Mouse (Mus musculus): Measurements from ENCODE around the gene Itgam.
A peak's percentile ranks its signal among the peaks of the same experiment; 100 is the strongest.

Gene Itgam

DNA sequence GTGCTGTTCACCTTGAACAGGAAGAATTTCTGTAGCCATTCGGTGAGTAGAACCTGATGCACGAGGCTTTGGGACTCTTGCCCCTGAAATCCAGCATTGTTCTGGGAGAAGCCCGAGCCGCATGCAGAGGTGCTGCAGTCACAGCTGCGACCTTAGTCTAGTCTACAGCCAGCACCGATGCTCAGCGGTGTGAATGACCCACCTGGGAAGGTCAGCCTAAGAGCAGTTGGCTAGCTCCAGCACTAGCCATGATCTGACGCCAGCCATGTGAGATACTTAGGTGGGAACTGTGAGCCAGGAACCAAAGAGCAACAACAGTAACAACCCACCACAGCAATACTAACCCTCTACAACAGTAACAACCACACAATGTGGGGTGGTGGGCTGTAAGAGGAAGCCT, 4.6 kb upstream of the Itgam start:
- peak; percentile 41 for DNase-seq (ENCODE audit: low read depth, low spot score)

GRCm38 (mm10) chr7:128058576-128058975, 3.9 kb upstream of the Itgam start:
- DNase-seq (ENCODE audit: low read depth, low spot score), result peak; percentile 91

GRCm38 (mm10) chr7:128059091-128059490, 3.3 kb upstream of the Itgam start:
- DNase-seq (ENCODE audit: low read depth, low spot score), result no peak

DNA sequence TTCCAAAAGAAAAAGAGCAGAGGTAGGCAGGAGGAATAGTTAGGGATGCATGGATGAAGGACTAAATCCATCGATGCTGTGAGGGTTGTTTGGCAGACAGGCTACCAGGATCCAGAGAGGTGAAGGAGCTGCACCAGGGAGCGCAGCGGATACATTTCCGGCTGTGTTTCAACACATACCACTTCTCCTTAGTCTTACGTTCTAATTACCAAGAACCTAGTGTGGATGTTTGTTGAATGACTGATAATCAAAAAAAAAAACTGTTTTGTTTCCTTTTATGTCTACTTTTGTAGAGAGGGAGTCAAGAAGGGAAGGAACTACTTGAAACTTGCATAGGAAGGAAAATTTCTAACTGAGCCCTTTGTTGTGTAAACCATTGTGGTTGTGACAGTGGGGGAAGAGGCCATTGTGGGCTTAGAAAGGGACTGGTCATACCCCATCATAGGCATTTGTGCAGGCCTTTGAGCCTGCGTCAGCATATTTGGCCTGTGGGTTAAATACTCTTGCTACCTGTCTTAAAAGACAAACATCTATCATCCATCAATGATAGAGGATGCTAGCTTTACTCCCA, 856 bp downstream of the Itgam start:
- no peak for DNase-seq (ENCODE audit: low read depth, low spot score)

- DNase-seq (ENCODE audit: low read depth, low spot score), result no peak
Observed at GRCm38 (mm10) chr7:128065547-128065946, 3.1 kb downstream of the Itgam start.

DNA sequence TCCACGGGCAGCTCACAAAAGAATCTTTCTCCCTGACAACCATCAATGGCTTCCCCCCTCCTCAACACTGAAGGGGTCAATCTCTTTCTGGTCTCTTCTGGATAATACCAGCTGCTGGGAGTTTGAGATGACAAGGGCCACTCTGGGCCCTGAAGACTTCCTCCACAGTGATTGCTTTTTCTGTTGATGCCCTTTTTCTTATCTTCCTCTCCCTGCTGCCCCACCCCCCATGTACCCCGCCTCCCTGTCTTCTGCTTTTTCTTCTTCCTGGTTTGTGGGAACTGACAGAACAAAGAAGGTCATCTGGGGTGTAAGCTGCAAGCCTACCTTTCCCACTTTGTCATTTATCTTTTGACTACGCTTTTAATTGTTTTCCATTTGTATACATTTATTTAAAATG, 5.4 kb downstream of the Itgam start:
- no peak for DNase-seq (ENCODE audit: low read depth, low spot score)

- DNase-seq (ENCODE audit: low read depth, low spot score), result peak; percentile 62
Observed at GRCm38 (mm10) chr7:128069844-128070243, 7.4 kb downstream of the Itgam start.

DNA sequence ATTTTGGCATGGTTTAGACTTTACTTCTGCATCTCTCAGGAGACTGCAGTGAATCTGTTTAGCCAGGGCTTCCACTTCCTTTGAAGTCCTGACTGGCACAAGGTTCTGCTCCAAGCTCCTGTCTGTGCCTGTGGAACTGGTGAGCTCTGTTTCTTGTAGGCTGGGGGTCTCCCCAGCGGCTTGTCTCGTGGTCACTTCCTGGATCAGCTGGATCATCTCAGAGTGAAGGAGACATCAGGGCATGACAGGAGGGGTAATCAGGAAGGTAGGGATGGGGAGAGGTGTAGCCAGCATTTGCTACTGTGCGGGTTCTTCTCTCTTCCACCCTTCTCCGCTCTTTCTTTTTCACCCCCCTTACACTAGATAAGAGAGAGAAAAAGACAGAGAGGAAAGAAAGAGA, 9.4 kb downstream of the Itgam start:
- no peak for DNase-seq (ENCODE audit: low read depth, low spot score)

DNA sequence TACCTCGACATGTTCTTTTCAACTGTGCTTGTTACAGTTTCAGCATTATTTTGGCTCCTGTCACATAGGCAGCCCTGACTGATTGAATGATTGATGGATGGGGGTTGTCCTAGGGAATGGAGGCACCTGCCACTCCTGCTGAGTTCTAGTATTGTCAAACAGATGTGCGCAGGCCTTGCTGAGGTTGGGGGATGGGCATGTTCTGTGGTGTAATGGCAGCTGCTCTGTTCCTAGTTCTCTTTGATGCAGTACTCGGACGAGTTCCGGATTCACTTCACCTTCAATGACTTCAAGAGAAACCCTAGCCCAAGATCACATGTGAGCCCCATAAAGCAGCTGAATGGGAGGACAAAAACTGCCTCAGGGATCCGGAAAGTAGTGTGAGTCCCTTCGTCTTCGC, 17.6 kb downstream of the Itgam start:
- DNase-seq (ENCODE audit: low read depth, low spot score), result peak; percentile 65

- peak; percentile 67 for DNase-seq (ENCODE audit: low read depth, low spot score)
Observed at GRCm38 (mm10) chr7:128089141-128089540, 26.7 kb downstream of the Itgam start.

DNA sequence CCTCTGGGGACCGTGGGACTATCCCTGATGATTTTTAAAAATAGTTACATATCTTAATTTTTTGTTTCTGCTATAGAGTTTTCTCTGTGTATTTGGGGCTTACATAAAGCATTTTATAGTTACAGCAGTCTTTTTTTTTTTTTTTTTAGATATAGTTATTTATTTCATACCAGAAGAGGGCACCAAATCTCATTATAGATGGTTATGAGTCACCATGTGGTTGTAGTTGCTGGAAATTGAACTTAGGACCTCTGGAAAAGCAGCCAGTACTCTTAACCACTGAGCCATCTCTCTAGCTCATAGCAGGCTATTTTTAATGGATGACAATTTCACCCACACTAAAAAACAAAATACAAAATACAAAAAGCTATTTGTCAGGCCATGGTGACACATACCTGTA, 35.7 kb downstream of the Itgam start:
- DNase-seq (ENCODE audit: low read depth, low spot score), result no peak

DNA sequence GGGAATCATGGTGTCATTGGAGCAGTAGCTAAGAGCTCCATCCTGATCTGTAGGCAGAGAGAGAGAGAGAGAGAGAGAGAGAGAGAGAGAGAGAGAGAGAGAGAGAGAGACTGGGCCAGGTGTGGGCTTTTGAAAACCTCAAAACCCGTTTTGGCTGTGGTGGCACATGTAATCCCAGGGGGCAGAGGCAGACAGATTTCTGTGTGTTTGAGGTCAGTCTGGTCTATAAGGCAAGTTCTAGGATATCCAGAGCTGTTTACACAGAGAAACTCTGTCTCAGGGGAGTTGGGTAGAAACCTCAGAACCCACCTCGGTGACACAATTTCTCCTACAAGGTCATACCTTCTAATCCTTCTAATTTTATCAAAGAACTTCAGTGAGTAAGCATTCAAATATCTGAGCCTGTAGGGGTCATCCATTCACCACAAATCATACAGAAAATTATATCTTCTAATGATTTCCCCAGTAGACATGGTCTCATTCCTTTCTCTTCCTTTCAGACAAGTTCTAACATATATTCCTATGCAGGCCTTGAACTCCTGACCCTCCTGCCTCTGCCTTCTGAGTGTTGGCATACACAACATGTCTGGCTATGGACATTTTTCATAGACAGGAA, 38.4 kb downstream of the Itgam start:
- DNase-seq (ENCODE audit: low read depth, low spot score), result no peak

GRCm38 (mm10) chr7:128105246-128105645, 42.8 kb downstream of the Itgam start:
- DNase-seq (ENCODE audit: low read depth, low spot score), result no peak

GRCm38 (mm10) chr7:128107462-128107861, 45.0 kb downstream of the Itgam start:
- no peak for DNase-seq (ENCODE audit: low read depth, low spot score)

DNA sequence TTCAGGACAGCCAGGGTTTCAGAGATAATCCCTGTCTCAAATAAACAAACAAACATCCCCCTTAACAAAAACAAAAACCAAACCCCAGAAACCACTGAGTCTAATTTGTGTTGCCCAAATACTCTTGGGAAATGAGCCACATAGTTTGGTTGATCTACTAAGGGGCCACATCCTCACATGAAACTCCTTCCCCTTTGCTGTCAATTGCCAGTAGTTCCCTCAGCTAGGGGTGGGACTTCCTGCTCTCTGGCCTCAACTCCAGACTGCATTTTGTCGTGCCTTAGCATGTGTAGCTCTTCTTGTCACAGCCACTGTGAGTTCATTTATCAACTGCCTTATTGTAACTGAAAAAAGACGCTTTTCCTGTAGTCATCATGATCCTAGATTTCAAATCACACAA, 47.9 kb downstream of the Itgam start:
- DNase-seq (ENCODE audit: low read depth, low spot score), result no peak

- no peak for DNase-seq (ENCODE audit: low read depth, low spot score)
Observed at GRCm38 (mm10) chr7:128112131-128112530, 49.7 kb downstream of the Itgam start.

DNA sequence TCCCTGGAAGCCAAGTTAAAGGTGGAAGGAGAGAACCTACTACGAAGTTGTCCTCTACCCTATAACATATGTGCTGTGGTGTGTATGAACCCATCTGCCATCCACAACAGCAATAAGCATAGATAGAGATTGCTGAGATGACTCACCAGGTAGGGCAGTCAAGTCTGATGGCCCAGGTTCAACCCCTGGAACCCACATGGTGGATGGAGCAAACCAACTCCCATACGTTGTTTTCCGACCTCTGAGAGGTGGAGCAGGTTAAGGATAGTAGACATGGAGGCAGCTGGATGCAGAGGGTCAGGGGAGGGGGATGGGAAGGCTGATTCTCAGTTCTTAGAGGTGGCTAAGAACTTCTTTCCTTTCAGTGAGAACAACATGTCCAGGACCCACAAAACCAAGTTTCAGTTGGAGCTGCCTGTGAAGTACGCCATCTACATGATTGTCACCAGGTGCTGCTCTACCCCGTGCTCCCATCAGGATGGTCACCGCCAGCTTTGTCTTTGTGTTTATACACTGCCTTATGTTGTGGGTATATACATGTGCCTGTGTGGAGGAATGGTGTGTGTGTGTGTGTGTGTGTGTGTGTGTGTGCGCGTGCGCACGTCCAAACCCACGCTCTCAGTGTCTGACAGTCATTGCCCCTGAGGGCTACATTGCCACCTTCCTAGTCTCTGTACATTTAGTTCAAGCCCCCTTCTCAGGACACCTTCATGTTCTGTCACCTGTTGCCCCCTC, 52.1 kb downstream of the Itgam start:
- DNase-seq (ENCODE audit: low read depth, low spot score), result no peak

- no peak for DNase-seq (ENCODE audit: low read depth, low spot score)
Observed at GRCm38 (mm10) chr7:128115211-128115958, 52.9 kb downstream of the Itgam start.

- DNase-seq (ENCODE audit: low read depth, low spot score), result no peak
Observed at GRCm38 (mm10) chr7:128116396-128116795, 54.0 kb downstream of the Itgam start.

DNA sequence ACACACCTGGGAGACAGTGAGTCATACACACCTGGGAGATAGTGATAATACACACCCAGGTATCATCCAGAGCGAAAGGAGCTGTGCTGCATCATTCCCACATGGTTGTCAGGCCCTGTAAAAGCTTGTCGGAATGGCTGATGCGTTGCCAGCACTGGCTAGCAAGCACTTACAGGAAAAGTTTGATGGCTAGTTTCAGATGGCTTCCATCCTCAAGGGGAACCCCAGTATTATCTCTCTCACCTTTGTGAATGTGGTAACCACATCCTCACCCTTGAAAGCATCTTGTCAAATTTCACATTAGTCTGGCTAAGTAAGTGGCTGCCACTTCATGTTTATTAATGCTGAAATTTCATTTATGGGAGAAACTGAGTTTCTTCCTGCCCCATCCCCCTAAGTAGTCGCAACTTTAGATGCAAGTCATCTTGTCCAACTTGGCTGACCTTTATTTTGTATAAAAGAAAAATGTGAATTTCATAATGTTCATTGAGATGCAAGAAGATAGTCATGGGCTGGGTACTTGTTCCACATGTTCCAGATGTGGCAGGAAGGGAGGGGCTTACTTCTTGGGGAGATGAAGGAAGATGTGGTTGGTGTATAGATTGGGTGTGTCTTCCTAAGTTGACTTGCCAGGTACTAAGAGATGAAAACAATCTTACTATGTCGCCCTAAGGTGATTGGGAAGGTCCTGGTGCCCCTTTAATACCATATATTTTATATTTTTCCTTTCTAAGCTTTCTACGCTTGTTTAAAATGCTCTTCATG, 57.5 kb downstream of the Itgam start:
- DNase-seq (ENCODE audit: low read depth, low spot score), result no peak
